Mouse (Mus musculus): Measurements from ENCODE around the gene Pgbd5. TPM values are rescaled to one million over a fixed set of nuclear protein-coding genes. Genes with fewer than 3 reads are reported as not detected.

The Pgbd5 gene
- total RNA-seq, 2 experiments from 2014 or later = 9.1 to 9.5 TPM

DNA sequence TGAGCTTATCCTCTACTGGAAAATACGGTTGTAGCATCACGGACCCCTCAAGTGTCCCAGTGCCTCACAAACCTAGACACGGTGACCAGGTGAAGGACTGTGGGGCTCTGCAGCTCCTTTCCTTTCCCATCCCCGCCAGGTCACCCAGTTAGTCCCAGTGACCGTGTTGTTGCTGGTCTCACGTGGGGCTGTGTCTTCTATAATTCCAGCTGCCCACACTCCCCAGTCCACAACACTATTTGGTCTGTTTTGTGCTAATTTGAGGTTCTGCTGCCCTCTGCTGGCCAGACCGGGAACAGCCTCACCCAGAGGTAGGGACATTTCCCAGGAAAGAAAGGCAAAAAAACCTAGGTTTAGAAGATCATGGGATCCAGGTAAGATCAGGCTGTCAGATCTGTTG is 89.8 kb downstream of the Pgbd5 start:
- DNase-seq (ENCODE audit: low spot score in 2 of 2) = peak; percentile 63 to 66

- no peak for DNase-seq (ENCODE audit: low spot score in 2 of 2)
These were observed 91.4 kb downstream of the Pgbd5 start for GRCm38 (mm10) chr8:124348087-124348486.

DNA sequence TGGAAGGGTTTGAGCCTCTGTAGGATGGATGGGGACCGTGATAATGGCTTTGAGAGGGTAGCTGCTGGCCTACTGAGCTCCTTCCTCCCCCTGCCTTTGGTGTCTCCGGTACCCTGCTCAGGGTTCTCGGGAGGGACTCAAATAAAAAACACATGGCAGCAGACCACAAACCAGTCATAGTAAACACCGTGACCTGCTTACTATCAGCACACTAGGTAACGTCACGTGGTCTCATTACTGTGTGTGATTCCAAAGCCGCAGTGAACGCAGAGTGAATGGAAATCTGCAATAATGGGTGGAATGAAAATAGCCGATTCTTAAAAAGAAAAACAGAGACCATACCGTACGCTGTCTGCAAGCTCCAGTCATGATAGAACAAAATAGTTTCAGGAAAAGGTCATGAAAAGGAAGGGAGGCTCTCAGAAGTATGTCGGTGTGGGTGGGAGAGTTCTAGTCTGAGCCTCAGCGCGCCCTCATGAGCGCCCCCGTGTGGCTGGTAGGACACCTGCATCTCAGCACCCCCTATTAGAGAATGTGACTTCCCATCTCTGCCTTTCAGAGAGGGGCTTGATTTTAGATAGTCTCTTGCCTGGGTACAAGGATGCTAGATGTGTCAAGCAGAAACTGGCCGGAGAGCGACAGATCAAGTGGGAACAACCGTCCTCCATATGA is 92.5 kb downstream of the Pgbd5 start:
- peak; percentile 29 to 30 for DNase-seq (ENCODE audit: low spot score in 2 of 2)

DNA sequence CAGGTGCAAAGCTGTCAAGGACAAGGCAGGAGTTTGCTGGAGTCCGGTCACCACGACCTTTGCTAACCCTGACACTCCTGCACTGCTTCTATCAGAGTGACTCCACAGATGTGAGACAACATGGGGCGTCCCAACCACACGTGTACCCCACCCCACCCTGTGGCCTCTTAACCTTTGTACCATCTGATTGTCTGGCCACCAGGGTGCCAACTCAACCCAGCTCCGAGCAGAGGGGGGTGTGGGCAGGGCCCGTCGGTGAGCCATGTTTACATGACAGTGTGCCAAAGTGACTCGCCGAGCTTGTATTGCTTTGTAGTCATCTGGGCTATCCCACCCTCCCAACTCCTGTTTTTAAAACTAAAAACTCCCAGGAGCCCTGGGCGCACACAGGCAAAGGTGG is 94.4 kb downstream of the Pgbd5 start:
- no peak for DNase-seq (ENCODE audit: low spot score in 2 of 2)

- DNase-seq (ENCODE audit: low spot score in 2 of 2) = no peak
These were observed 95.5 kb downstream of the Pgbd5 start for GRCm38 (mm10) chr8:124343991-124344390.

DNA sequence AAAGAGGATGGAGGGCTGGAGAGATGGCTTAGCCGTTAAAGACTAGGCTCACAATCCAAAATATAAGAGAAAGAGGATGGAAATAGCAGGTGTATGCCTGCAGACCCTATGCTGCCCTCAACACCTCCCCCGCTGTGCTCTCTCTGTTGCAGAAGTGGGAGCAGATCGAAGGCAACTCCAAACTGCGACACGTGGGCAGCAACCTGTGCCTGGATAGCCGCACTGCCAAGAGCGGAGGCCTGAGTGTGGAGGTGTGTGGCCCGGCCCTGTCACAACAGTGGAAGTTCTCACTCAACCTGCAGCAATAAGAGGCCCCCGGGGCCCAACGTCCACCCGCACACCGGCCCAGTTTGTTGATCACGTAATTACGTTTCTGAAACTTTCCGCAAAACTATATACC is 96.3 kb downstream of the Pgbd5 start:
- DNase-seq (ENCODE audit: low spot score in 2 of 2) = no peak

- DNase-seq (ENCODE audit: low spot score in 2 of 2) = no peak
These were observed 98.9 kb downstream of the Pgbd5 start for GRCm38 (mm10) chr8:124340360-124341068.

DNA sequence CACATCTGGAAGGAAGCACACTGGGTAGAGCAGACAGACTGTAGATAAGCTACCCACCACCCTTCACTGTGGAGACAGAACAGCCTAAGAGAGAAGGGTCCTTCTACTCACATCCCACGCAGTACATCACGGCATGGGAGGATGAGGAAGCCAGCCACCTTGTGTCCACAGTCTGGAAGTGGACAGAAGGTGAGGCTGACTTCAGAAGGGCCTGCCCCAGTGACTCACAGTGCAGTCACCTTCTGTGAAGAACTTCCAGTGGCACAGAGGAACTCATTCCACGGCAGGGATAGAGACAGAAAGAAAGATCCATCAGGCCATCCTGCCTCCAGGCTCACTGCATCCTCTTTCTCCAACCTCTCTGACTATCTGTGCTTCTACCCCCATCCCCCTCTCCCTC is 99.7 kb downstream of the Pgbd5 start:
- no peak for DNase-seq (ENCODE audit: low spot score in 2 of 2)

DNA sequence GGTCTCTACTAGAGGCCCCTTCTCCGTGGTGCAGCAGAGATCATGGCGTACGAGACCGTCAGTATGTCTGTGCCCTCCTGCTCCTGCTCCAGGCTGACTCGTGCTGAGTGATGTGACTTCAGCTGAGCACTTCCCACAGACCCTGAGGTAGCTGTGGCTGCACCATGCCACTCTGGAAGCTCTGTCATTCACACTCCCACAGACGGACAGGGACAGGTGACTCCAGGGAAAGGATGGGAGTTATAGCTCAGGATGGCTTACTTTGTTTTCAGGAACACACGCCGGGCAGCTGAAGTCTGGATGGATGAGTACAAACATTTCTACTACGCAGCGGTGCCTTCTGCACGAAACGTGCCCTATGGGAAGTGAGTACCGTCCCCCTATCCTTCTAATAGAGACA is 103.2 kb downstream of the Pgbd5 start:
- no peak for DNase-seq (ENCODE audit: low spot score in 2 of 2)

DNA sequence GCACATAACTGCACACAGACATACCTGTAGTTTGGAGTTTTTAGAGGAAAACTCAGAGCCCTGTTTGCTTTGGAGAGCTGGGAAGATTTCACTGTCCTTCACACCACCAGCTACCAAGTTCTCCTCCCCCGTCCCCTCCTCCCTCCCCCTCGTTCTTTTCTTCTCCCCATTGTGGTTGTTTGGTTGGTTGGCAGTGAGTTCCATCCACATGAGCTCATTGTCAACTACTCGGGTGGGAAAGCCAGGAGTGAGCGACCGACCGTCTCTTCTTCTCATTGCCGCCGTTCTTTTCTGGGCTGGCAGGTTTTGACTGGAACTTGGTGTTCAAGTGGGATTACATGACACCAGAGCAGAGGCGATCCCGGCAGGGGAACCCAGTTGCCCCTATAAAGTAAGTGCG is 107.8 kb downstream of the Pgbd5 start:
- no peak for DNase-seq (ENCODE audit: low spot score in 2 of 2)

GRCm38 (mm10) chr8:124331094-124331493 is 108.4 kb downstream of the Pgbd5 start:
- no peak for DNase-seq (ENCODE audit: low spot score in 2 of 2)

GRCm38 (mm10) chr8:124330433-124330832 is 109.0 kb downstream of the Pgbd5 start:
- no peak for DNase-seq (ENCODE audit: low spot score in 2 of 2)

DNA sequence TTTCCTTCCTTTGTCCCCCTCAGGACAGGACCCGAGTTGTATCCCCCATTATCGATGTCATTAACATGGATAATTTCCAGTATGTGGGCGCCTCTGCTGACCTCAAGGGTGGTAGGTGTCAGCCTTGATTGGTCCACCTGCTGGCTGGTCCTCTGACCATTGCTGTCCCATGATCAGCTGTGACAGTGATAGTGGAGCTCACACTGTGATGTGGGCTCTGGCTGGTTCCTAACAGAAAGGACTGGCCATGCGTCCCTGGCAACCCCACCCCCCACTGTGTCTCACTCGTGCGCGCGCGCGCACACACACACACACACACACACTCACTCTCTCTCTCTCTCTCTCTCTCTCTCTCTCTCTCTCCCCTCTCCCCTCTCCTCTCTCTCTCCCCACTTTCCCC is 109.8 kb downstream of the Pgbd5 start:
- DNase-seq (ENCODE audit: low spot score in 2 of 2) = no peak

DNA sequence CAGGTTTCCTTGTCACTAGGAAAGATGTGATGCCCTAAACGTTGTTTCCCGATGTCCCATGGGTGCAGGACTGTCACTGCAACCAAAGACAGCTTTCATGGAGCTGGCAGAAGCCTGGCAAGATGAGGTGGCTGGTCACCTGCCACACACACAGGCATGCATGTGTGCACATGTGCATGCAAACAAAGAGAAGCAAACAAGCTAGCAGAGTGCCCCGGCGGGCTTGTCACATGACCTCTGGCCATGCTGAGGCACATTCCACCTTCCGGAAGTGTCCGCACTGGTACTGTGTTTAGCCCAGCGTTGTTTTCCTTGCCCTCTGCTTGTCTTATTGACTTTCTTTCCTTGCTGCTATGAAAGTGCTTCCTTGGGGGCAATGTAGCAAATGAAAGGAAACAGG is 111.2 kb downstream of the Pgbd5 start:
- no peak for DNase-seq (ENCODE audit: low spot score in 2 of 2)

- no peak for DNase-seq (ENCODE audit: low spot score in 2 of 2)
These were observed 116.1 kb downstream of the Pgbd5 start for GRCm38 (mm10) chr8:124323356-124323755.

DNA sequence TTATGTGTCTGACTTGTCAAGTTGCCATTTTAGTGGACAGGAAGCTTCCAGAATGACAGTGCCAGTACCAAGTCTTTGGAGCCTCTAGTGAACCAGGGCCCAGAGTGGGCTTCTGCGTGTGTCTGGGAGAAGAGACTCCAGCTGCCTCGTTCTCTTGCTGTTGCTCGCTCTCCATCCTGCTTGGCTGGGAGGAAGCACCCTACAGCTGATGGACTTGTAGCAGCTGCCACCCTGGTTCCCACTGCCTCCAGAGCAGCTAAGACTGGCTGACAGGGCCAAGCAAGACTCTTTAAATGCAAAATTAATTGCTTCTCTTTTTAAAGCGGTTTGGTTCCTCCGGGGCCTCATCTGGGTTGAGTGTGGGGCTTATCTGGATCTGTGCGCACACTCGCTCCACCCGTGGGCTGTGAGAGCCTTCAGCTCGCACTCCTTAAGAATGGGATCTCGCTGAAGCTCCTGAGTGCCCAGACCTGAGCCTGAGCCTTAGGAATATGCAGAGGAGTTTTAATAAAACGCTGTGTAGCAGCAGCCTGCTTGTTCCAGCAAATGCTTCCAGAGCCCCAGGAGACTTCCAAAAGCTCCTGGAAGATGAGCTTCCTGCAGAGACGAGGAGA is 118.1 kb downstream of the Pgbd5 start:
- DNase-seq (ENCODE audit: low spot score in 2 of 2) = no peak

- DNase-seq (ENCODE audit: low spot score in 2 of 2) = no peak
These were observed 120.2 kb downstream of the Pgbd5 start for GRCm38 (mm10) chr8:124319316-124319652.

Other genes starting within 250 kb of the Pgbd5 start
- gene Galnt2, start 208.3 kb downstream of the Pgbd5 start, total RNA-seq (2021) = 10 to 100 TPM; 65.3 to 81.1 TPM
- gene Cog2, start 81.1 kb upstream of the Pgbd5 start, total RNA-seq (2021) = 10 to 100 TPM; 51.6 to 53.8 TPM
- gene Agt, start 130.0 kb upstream of the Pgbd5 start, total RNA-seq (2021) = 100 to 1,000 TPM in 1 of 2 experiments, 1 to 10 TPM in 1; 8.3 to 104 TPM
- gene Capn9, start 136.5 kb upstream of the Pgbd5 start, total RNA-seq (2021) = under 1 TPM; 0.23 to 0.59 TPM
- gene 2310022B05Rik, start 223.7 kb upstream of the Pgbd5 start, total RNA-seq (2021) = 10 to 100 TPM; 75.8 to 77.2 TPM

Measured in adrenal gland, postnatal 4 days (tissue).